Mouse (Mus musculus): ENCODE results near the gene Vezf1.

Gene Vezf1

GRCm38 (mm10) chr11:88053821-88054220, 14.3 kb upstream of the Vezf1 start:
- no peak for DNase-seq (ENCODE audit: low spot score in 2 of 2)

- peak in 1 of 2 experiments; percentile 44 for DNase-seq (ENCODE audit: low spot score in 2 of 2)
These were observed 13.5 kb upstream of the Vezf1 start for GRCm38 (mm10) chr11:88054589-88054988.

GRCm38 (mm10) chr11:88055777-88056176, 12.3 kb upstream of the Vezf1 start:
- no peak for DNase-seq (ENCODE audit: low spot score in 2 of 2)

GRCm38 (mm10) chr11:88057788-88058187, 10.3 kb upstream of the Vezf1 start:
- no peak for DNase-seq (ENCODE audit: low spot score in 2 of 2)

GRCm38 (mm10) chr11:88059141-88059540, 8.9 kb upstream of the Vezf1 start:
- DNase-seq (ENCODE audit: low spot score in 2 of 2), result peak in 1 of 2 experiments; percentile 15

- no peak for DNase-seq (ENCODE audit: low spot score in 2 of 2)
These were observed 6.0 kb upstream of the Vezf1 start for GRCm38 (mm10) chr11:88061892-88062625.

- no peak for DNase-seq (ENCODE audit: low spot score in 2 of 2)
These were observed 2.3 kb upstream of the Vezf1 start for GRCm38 (mm10) chr11:88065732-88066131.

- DNase-seq (ENCODE audit: low spot score in 2 of 2), result no peak
These were observed 891 bp upstream of the Vezf1 start for GRCm38 (mm10) chr11:88067191-88067585.

GRCm38 (mm10) chr11:88068411-88069245, 549 bp downstream of the Vezf1 start:
- peak; percentile 40 to 51 for DNase-seq (ENCODE audit: low spot score in 2 of 2)

- DNase-seq (ENCODE audit: low spot score in 2 of 2), result no peak
These were observed 1.1 kb downstream of the Vezf1 start for GRCm38 (mm10) chr11:88069246-88069570.

- no peak for DNase-seq (ENCODE audit: low spot score in 2 of 2)
These were observed 2.3 kb downstream of the Vezf1 start for GRCm38 (mm10) chr11:88070392-88070791.

GRCm38 (mm10) chr11:88071113-88071512, 3.0 kb downstream of the Vezf1 start:
- DNase-seq (ENCODE audit: low spot score in 2 of 2), result no peak

- DNase-seq (ENCODE audit: low spot score in 2 of 2), result no peak
These were observed 5.3 kb downstream of the Vezf1 start for GRCm38 (mm10) chr11:88073343-88073875.

GRCm38 (mm10) chr11:88075701-88076100, 7.6 kb downstream of the Vezf1 start:
- no peak for DNase-seq (ENCODE audit: low spot score in 2 of 2)

- DNase-seq (ENCODE audit: low spot score in 2 of 2), result no peak
These were observed 8.3 kb downstream of the Vezf1 start for GRCm38 (mm10) chr11:88076394-88076793.

GRCm38 (mm10) chr11:88083699-88084098, 15.6 kb downstream of the Vezf1 start:
- no peak for DNase-seq (ENCODE audit: low spot score in 2 of 2)

GRCm38 (mm10) chr11:88086737-88087627, 18.9 kb downstream of the Vezf1 start:
- DNase-seq (ENCODE audit: low spot score in 2 of 2), result peak; percentile 26 to 40

GRCm38 (mm10) chr11:88089150-88089549, 21.1 kb downstream of the Vezf1 start:
- DNase-seq (ENCODE audit: low spot score in 2 of 2), result no peak

GRCm38 (mm10) chr11:88090293-88090692, 22.2 kb downstream of the Vezf1 start:
- no peak for DNase-seq (ENCODE audit: low spot score in 2 of 2)

- DNase-seq (ENCODE audit: low spot score in 2 of 2), result no peak
These were observed 23.9 kb downstream of the Vezf1 start for GRCm38 (mm10) chr11:88091949-88092348.

GRCm38 (mm10) chr11:88097173-88097572, 29.1 kb downstream of the Vezf1 start:
- no peak for DNase-seq (ENCODE audit: low spot score in 2 of 2)

Measured in spleen, postnatal 14 days (tissue).